Mouse (Mus musculus) WW6 (cell line): ENCODE measurements around the gene Lrrc8d.

Experiments used
- DNase-seq: peaks from one replicate; pipeline ENCODE4 v3.0.0-alpha.2; 2013; ENCODE audit warnings: low read depth, low spot score

Gene Lrrc8d

GRCm38 (mm10) chr5:105718138-105718670 lies 18.4 kb downstream of the Lrrc8d start:
- no peak for DNase-seq

GRCm38 (mm10) chr5:105721267-105721666 lies 21.5 kb downstream of the Lrrc8d start:
- no peak for DNase-seq

GRCm38 (mm10) chr5:105722807-105723206 lies 23.0 kb downstream of the Lrrc8d start:
- no peak for DNase-seq

- no peak for DNase-seq
Measured at GRCm38 (mm10) chr5:105730193-105730831, 30.5 kb downstream of the Lrrc8d start.

GRCm38 (mm10) chr5:105731173-105731626 lies 31.4 kb downstream of the Lrrc8d start:
- no peak for DNase-seq

- no peak for DNase-seq
Measured at GRCm38 (mm10) chr5:105731627-105732432, 32.1 kb downstream of the Lrrc8d start.

GRCm38 (mm10) chr5:105732433-105732891 lies 32.7 kb downstream of the Lrrc8d start:
- no peak for DNase-seq

- DNase-seq, result no peak
Measured at GRCm38 (mm10) chr5:105733226-105733625, 33.5 kb downstream of the Lrrc8d start.

GRCm38 (mm10) chr5:105736365-105736764 lies 36.6 kb downstream of the Lrrc8d start:
- no peak for DNase-seq

GRCm38 (mm10) chr5:105737145-105737544 lies 37.4 kb downstream of the Lrrc8d start:
- no peak for DNase-seq

- DNase-seq, result no peak
Measured at GRCm38 (mm10) chr5:105740437-105740836, 40.7 kb downstream of the Lrrc8d start.

- DNase-seq, result no peak
Measured at GRCm38 (mm10) chr5:105742641-105743040, 42.9 kb downstream of the Lrrc8d start.

- DNase-seq, result no peak
Measured at GRCm38 (mm10) chr5:105745324-105745723, 45.6 kb downstream of the Lrrc8d start.

- DNase-seq, result no peak
Measured at GRCm38 (mm10) chr5:105745927-105746454, 46.2 kb downstream of the Lrrc8d start.

GRCm38 (mm10) chr5:105754803-105755202 lies 55.0 kb downstream of the Lrrc8d start:
- no peak for DNase-seq

GRCm38 (mm10) chr5:105755491-105755890 lies 55.7 kb downstream of the Lrrc8d start:
- no peak for DNase-seq

- DNase-seq, result no peak
Measured at GRCm38 (mm10) chr5:105757978-105758377, 58.2 kb downstream of the Lrrc8d start.

- no peak for DNase-seq
Measured at GRCm38 (mm10) chr5:105758866-105759265, 59.1 kb downstream of the Lrrc8d start.

GRCm38 (mm10) chr5:105761848-105762482 lies 62.2 kb downstream of the Lrrc8d start:
- DNase-seq, result no peak

- DNase-seq, result no peak
Measured at GRCm38 (mm10) chr5:105764369-105764768, 64.6 kb downstream of the Lrrc8d start.

GRCm38 (mm10) chr5:105765386-105765785 lies 65.6 kb downstream of the Lrrc8d start:
- no peak for DNase-seq

GRCm38 (mm10) chr5:105776368-105776767 lies 76.6 kb downstream of the Lrrc8d start:
- no peak for DNase-seq
